Mouse (Mus musculus): ENCODE data around the gene Lime1. TPM values are rescaled to one million over a fixed set of nuclear protein-coding genes. Genes with fewer than 3 reads are reported as not detected.
A peak's percentile ranks its signal among the peaks of the same experiment; 100 is the strongest.

The Lime1 gene
- polyA plus RNA-seq, 1 experiment from 2014 or later = 24.0 TPM

DNA sequence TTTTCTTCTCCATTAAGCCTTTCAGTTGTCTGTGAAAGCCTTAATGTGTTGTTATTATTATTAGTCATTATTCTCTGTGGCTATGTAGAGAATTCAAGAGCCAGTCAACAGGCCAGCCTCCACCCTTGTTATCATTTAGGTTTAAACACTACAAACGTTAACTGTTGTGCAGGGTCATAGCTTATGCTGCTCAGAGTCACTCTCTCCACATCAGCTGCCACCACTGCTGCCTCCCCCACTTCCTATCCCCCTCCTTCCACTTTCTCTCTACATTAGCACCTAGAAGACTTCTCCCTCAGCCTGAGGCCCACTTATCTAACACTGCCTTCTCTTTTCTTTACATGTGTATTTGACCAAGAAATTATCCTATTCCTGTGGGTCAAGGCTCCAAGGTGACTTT is 21.6 kb downstream of the Lime1 start:
- Histone ChIP-seq H3K27ac (ENCODE audit: low read length) (no peak overlapping the region), H3K4me2 (ENCODE audit: low read depth, low read length) (no peak overlapping the region), H3K36me3 (ENCODE audit: control insufficient read depth, insufficient read depth, low read length) (no peaks in the 10 kb centered on the region), H3K27me3 (ENCODE audit: control insufficient read depth, insufficient read depth, low read depth, low read length) (no peaks in the 10 kb centered on the region), H3K9ac (ENCODE audit: low read length) (no peak overlapping the region), H3K4me3 (ENCODE audit: low read length) (no peak overlapping the region), H3K4me1 (replicated peaks; ENCODE audit: control insufficient read depth, insufficient read depth, low read length) (peaks cover 5% of the 10 kb centered on the region), H3K9me3 (ENCODE audit: control insufficient read depth, low read length) (no peaks in the 10 kb centered on the region)
- 10% methylated on average over 1 of the region's 1 CpGs for WGBS
- ATAC-seq (ENCODE audit: low read depth) = no peak

DNA sequence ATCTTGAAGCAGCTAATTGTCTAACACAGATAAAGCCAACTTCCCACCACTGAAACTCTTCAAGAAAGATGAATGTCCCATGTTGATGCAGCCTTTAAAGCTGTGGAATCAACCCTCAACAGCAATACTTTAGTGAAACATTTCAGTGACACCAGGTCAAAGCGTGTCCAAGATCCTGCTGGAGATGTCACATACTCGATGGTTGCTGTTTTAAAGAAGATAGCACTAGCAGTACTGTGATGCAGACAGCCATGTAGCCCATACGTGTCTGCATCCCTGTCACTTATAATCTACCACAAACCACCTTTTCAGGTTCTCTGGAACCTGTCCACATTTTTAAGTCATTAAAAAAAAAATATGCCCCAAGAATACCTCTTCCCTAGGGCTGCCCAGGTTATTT is 23.8 kb downstream of the Lime1 start:
- Histone ChIP-seq H3K4me2 (ENCODE audit: low read depth, low read length) (no peak overlapping the region), H3K36me3 (ENCODE audit: control insufficient read depth, insufficient read depth, low read length) (no peaks in the 10 kb centered on the region), H3K4me1 (replicated peaks; ENCODE audit: control insufficient read depth, insufficient read depth, low read length) (no peaks in the 10 kb centered on the region), H3K4me3 (ENCODE audit: low read length) (no peak overlapping the region), H3K27me3 (ENCODE audit: control insufficient read depth, insufficient read depth, low read depth, low read length) (no peaks in the 10 kb centered on the region), H3K9me3 (ENCODE audit: control insufficient read depth, low read length) (no peaks in the 10 kb centered on the region), H3K27ac (ENCODE audit: low read length) (no peak overlapping the region), H3K9ac (ENCODE audit: low read length) (no peak overlapping the region)
- WGBS = 80% methylated on average over 3 of the region's 3 CpGs
- ATAC-seq (ENCODE audit: low read depth) = no peak

DNA sequence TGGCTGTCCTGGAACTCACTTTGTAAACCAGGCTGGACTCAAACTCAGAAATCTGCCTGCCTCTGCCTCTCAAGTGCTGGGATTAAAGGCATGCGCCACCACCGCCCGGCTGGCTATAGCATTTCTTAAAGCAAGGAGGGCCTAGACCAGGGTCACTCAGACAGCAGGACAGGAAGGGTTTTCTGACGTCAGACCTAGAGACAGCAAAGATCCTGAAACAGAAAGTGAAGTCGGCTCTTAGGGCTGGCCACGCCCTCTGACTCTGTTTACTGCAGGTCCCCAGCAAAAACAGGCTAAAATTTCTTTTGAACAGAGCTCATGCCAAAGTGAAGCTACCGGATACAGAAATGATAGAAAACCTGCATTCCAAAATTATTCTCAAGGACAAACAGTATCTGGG is 29.8 kb downstream of the Lime1 start:
- Histone ChIP-seq H3K36me3 (ENCODE audit: control insufficient read depth, insufficient read depth, low read length) (no peaks in the 10 kb centered on the region), H3K9me3 (ENCODE audit: control insufficient read depth, low read length) (no peaks in the 10 kb centered on the region), H3K4me3 (ENCODE audit: low read length) (no peak overlapping the region), H3K9ac (ENCODE audit: low read length) (no peak overlapping the region), H3K4me1 (replicated peaks; ENCODE audit: control insufficient read depth, insufficient read depth, low read length) (no peaks in the 10 kb centered on the region), H3K27me3 (ENCODE audit: control insufficient read depth, insufficient read depth, low read depth, low read length) (no peaks in the 10 kb centered on the region), H3K27ac (ENCODE audit: low read length) (no peak overlapping the region), H3K4me2 (ENCODE audit: low read depth, low read length) (no peak overlapping the region)
- no peak for ATAC-seq (ENCODE audit: low read depth)
- 76% methylated on average over 7 of the region's 7 CpGs for WGBS

DNA sequence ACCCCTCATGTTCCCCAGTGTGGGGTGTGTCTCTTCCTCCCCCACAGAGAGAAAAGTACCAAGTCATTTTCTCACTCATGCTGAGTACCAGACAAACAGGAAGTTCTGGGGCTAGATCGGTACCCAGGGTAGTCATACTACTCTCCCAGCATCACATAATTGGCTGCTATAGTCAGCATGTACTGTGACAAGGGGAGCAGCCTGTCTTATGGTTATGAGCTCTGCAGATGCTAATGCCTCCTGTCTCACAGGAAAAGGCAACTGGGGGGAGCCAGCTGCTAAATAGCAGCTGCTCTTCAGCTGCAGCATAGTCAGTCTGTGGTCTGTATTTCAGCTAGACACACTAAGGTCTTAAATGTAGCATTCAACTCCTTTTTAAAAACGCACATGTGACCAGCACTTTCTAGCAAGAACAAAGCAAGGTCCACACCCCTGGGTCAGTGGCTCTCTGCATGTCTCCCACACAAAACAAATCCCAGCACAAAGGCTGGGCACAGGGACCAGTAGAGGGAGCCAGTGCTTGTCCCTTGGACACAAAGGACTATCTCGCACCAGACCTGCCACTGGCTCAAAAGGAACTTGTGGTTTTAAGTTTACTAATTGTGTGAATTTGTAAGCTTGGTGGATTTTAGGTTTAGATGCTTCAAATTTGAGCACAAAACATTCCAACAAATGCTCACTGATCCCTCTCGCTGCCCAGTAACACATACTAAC is 31.0 kb downstream of the Lime1 start:
- Histone ChIP-seq H3K4me3 (ENCODE audit: low read length) (no peak overlapping the region), H3K27me3 (ENCODE audit: control insufficient read depth, insufficient read depth, low read depth, low read length) (no peaks in the 10 kb centered on the region), H3K4me1 (replicated peaks; ENCODE audit: control insufficient read depth, insufficient read depth, low read length) (no peaks in the 10 kb centered on the region), H3K9me3 (ENCODE audit: control insufficient read depth, low read length) (no peaks in the 10 kb centered on the region), H3K36me3 (ENCODE audit: control insufficient read depth, insufficient read depth, low read length) (no peaks in the 10 kb centered on the region), H3K9ac (ENCODE audit: low read length) (no peak overlapping the region), H3K27ac (ENCODE audit: low read length) (no peak overlapping the region), H3K4me2 (ENCODE audit: low read depth, low read length) (no peak overlapping the region)
- 50% methylated on average over 4 of the region's 4 CpGs for WGBS
- peak; percentile 69 for ATAC-seq (ENCODE audit: low read depth)

DNA sequence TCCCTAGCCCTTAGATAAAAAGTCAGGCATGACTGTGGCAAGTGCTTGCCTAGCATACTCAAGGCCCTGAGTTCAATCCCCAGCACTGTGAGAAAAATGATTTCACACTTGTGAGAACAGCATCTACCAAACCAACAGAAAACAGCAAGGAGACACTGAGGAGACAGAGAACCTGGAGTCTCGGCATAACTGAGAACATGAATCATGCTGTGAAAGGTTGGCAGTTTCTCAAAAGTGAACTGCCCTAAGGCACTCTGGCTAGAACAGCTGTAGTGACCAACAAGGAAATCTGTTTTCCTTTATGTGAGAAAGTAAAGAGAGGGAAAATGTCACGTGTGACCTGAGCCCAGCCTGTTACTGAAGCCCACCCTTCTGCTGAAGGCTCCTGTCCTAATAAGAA is 33.3 kb downstream of the Lime1 start:
- Histone ChIP-seq H3K27ac (ENCODE audit: low read length) (no peak overlapping the region), H3K4me1 (replicated peaks; ENCODE audit: control insufficient read depth, insufficient read depth, low read length) (no peaks in the 10 kb centered on the region), H3K36me3 (ENCODE audit: control insufficient read depth, insufficient read depth, low read length) (no peaks in the 10 kb centered on the region), H3K27me3 (ENCODE audit: control insufficient read depth, insufficient read depth, low read depth, low read length) (no peaks in the 10 kb centered on the region), H3K4me3 (ENCODE audit: low read length) (no peak overlapping the region), H3K9ac (ENCODE audit: low read length) (no peak overlapping the region), H3K4me2 (ENCODE audit: low read depth, low read length) (no peak overlapping the region), H3K9me3 (ENCODE audit: control insufficient read depth, low read length) (no peaks in the 10 kb centered on the region)
- no peak for ATAC-seq (ENCODE audit: low read depth)
- WGBS = 39% methylated on average over 2 of the region's 2 CpGs

DNA sequence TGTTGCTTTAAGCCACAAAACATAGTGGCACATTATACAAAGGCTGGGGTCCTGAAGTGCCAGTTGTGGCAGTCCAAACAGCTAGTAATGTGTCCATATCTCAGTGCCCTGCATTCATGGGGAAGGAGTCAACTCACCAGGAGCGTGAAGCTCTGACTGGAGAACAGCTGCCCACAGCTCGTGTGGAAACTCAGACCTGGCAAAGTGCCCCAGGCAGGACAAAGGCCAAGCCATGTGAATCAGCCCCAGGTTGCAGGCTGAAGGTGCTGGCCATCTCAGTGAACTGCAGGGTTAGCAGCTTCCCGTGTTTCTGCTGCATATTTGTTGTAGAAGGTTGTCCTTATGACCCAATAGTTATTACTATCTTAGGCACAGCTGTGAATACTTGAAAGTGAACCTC is 36.1 kb downstream of the Lime1 start:
- Histone ChIP-seq H3K4me1 (replicated peaks; ENCODE audit: control insufficient read depth, insufficient read depth, low read length) (no peaks in the 10 kb centered on the region), H3K9me3 (ENCODE audit: control insufficient read depth, low read length) (no peaks in the 10 kb centered on the region), H3K4me3 (ENCODE audit: low read length) (no peak overlapping the region), H3K27me3 (ENCODE audit: control insufficient read depth, insufficient read depth, low read depth, low read length) (no peaks in the 10 kb centered on the region), H3K36me3 (ENCODE audit: control insufficient read depth, insufficient read depth, low read length) (no peaks in the 10 kb centered on the region), H3K4me2 (ENCODE audit: low read depth, low read length) (no peak overlapping the region), H3K27ac (ENCODE audit: low read length) (no peak overlapping the region), H3K9ac (ENCODE audit: low read length) (no peak overlapping the region)
- WGBS = 36% methylated on average over 3 of the region's 3 CpGs
- no peak for ATAC-seq (ENCODE audit: low read depth)

DNA sequence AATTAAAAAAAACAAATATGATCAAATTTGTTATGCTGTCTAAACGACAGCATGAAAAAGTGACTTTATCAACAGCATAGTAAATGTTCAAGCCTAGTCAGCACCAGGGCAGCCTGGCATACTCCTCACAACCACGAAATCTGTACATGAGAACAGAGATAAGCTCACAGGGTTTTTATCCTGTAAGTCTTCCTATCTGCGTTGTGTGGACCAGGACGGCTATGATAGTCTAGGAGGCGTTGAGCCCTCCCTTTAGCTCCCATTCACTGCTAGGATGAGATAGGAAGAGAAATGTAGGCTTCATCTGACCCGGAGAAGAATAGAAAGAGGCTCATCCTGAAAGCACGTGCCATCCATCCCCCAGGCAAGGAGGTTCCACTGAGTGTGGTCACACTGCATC is 39.5 kb downstream of the Lime1 start:
- H3K9me3 ChIP-seq (ENCODE audit: control insufficient read depth, low read length) = no peaks in the 10 kb centered on the region
- H3K4me3 ChIP-seq (ENCODE audit: low read length) = no peak overlapping the region
- H3K9ac ChIP-seq (ENCODE audit: low read length) = no peak overlapping the region
- H3K27ac ChIP-seq (ENCODE audit: low read length) = no peak overlapping the region
- 67% methylated on average over 7 of the region's 7 CpGs for WGBS
- H3K27me3 ChIP-seq (ENCODE audit: control insufficient read depth, insufficient read depth, low read depth, low read length) = no peaks in the 10 kb centered on the region
- no peaks in the 10 kb centered on the region for H3K4me1 ChIP-seq (replicated peaks; ENCODE audit: control insufficient read depth, insufficient read depth, low read length)
- no peak overlapping the region for H3K4me2 ChIP-seq (ENCODE audit: low read depth, low read length)
- ATAC-seq (ENCODE audit: low read depth) = no peak
- peaks cover 5% of the 10 kb centered on the region for H3K36me3 ChIP-seq (ENCODE audit: control insufficient read depth, insufficient read depth, low read length)

DNA sequence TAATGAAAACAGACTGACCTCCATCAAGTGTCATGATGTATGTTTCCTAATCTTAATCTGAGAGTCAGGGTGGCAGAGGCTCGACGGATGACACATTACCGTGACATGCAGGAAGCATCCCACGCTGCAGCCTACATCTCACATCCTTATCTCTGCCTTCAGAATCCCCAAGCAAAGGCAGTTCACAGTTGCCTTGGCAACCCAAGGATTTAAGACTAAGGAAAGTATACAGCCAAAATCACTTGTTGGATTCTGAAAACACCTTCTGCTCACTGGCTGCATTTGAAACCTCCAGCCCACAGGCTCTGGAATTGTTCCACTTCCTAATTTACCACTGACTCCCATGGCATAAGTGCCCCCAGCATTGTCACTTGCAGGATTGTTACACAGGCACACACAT is 40.5 kb downstream of the Lime1 start:
- H3K4me1 ChIP-seq (replicated peaks; ENCODE audit: control insufficient read depth, insufficient read depth, low read length) = no peaks in the 10 kb centered on the region
- peaks cover 5% of the 10 kb centered on the region for H3K36me3 ChIP-seq (ENCODE audit: control insufficient read depth, insufficient read depth, low read length)
- H3K9me3 ChIP-seq (ENCODE audit: control insufficient read depth, low read length) = no peaks in the 10 kb centered on the region
- H3K9ac ChIP-seq (ENCODE audit: low read length) = no peak overlapping the region
- 48% methylated on average over 4 of the region's 4 CpGs for WGBS
- no peak overlapping the region for H3K4me3 ChIP-seq (ENCODE audit: low read length)
- no peak for ATAC-seq (ENCODE audit: low read depth)
- no peak overlapping the region for H3K27ac ChIP-seq (ENCODE audit: low read length)
- H3K4me2 ChIP-seq (ENCODE audit: low read depth, low read length) = no peak overlapping the region
- H3K27me3 ChIP-seq (ENCODE audit: control insufficient read depth, insufficient read depth, low read depth, low read length) = no peaks in the 10 kb centered on the region

DNA sequence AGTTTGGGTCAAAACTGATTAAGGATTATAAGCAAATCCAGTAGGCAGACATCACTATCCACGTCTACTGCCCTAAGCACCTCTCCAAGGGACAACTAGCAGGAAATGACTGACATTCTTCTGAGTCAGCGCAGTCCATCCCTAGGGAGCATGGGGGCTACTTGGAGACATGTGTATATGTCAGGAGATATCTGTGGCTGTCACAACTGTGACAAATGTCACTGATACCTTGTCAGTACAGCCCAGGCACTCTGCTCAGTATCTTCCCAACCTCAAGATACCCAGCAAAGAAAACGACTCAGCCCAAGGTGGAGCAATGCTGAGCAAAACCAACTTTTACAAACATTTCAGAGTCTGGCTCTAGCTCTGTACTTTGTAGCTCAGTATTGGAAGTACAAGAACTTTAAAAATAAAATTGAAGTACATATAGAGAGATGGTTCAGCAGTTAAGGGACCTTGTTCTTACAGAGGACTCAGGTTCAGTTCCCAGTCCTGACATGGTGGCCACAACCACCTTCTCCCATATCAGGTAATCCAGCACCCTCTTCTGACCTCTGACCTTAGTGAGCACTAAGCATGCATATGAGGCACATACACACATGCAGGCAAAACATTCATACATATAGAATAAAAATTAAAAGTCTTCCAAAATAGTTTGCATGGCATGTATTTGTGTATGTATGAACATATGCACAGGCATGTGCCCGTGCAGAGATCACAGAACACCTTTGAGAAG is 41.2 kb downstream of the Lime1 start:
- no peak overlapping the region for H3K27ac ChIP-seq (ENCODE audit: low read length)

More for the DNA sequence above, 41.2 kb downstream of the Lime1 start:
- Histone ChIP-seq H3K27me3 (ENCODE audit: control insufficient read depth, insufficient read depth, low read depth, low read length) (no peaks in the 10 kb centered on the region), H3K9me3 (ENCODE audit: control insufficient read depth, low read length) (no peaks in the 10 kb centered on the region), H3K4me1 (replicated peaks; ENCODE audit: control insufficient read depth, insufficient read depth, low read length) (no peaks in the 10 kb centered on the region), H3K9ac (ENCODE audit: low read length) (no peak overlapping the region), H3K4me3 (ENCODE audit: low read length) (no peak overlapping the region), H3K4me2 (ENCODE audit: low read depth, low read length) (no peak overlapping the region), H3K36me3 (ENCODE audit: control insufficient read depth, insufficient read depth, low read length) (peaks cover 5% of the 10 kb centered on the region)
- WGBS = 50% methylated on average over 4 of the region's 4 CpGs
- no peak for ATAC-seq (ENCODE audit: low read depth)

Measured in lung, embryonic 16.5 days (tissue).